Mouse (Mus musculus) limb, embryonic 11.5 days (tissue): Measurements from ENCODE around the gene H2-T22. TPM values are rescaled to one million over a fixed set of nuclear protein-coding genes. Genes with fewer than 3 reads are reported as not detected.

Source experiments
- polyA plus RNA-seq: library from polyadenylated mRNA; unstranded; fragments of >200 nt; fragmentation: Nextera tagmentation; extraction: Ambion mirVana; gene quantifications from 2 replicates; pipeline ENCODE4 v1.2.1, GENCODE M21; 2014

Gene H2-T22
- polyA plus RNA-seq, 1 experiment from 2014 or later: 13.7 TPM

Other genes starting within 250 kb of the H2-T22 start
- 2.7 and 3.1 TPM in 2 replicates for gene Ier3, start 221.1 kb downstream of the H2-T22 start, polyA plus RNA-seq
- 47.1 and 47.8 TPM in 2 replicates for gene Flot1, start 219.5 kb downstream of the H2-T22 start, polyA plus RNA-seq
- 1,416 and 1,443 TPM in 2 replicates for gene Tubb5, start 204.4 kb downstream of the H2-T22 start, polyA plus RNA-seq
- 20.7 and 23.5 TPM in 2 replicates for gene Mdc1, start 201.2 kb downstream of the H2-T22 start, polyA plus RNA-seq
- gene Nrm, start 181.4 kb downstream of the H2-T22 start, polyA plus RNA-seq: 55.6 and 56.4 TPM in 2 replicates
- 22.9 and 25.6 TPM in 2 replicates for gene Ppp1r18, start 177.2 kb downstream of the H2-T22 start, polyA plus RNA-seq
- 46.5 and 51.2 TPM in 2 replicates for gene Dhx16, start 162.9 kb downstream of the H2-T22 start, polyA plus RNA-seq
- 21.3 and 23.2 TPM in 2 replicates for gene 2310061I04Rik, start 145.3 kb downstream of the H2-T22 start, polyA plus RNA-seq
- 128 and 138 TPM in 2 replicates for gene Atat1, start 132.7 kb downstream of the H2-T22 start, polyA plus RNA-seq
- 80.2 and 81.7 TPM in 2 replicates for gene Mrps18b, start 126.4 kb downstream of the H2-T22 start, polyA plus RNA-seq
- 43.9 and 52.3 TPM in 2 replicates for gene Ppp1r10, start 126.3 kb downstream of the H2-T22 start, polyA plus RNA-seq
- gene Abcf1, start 73.0 kb downstream of the H2-T22 start, polyA plus RNA-seq: 120 and 121 TPM in 2 replicates
- 40.8 and 42.9 TPM in 2 replicates for gene Gnl1, start 62.9 kb downstream of the H2-T22 start, polyA plus RNA-seq
- 41.7 and 42.3 TPM in 2 replicates for gene Prr3, start 62.5 kb downstream of the H2-T22 start, polyA plus RNA-seq
- gene H2-T24, start 22.2 kb downstream of the H2-T22 start, polyA plus RNA-seq: 2.3 and 2.6 TPM in 2 replicates
- 2.5 and 2.6 TPM in 2 replicates for gene H2-T23, start 9.9 kb downstream of the H2-T22 start, polyA plus RNA-seq
- gene Gm6034, start 214 bp upstream of the H2-T22 start, polyA plus RNA-seq: not detected in 2 replicates
- not detected in 2 replicates for gene Gm11127, start 15.6 kb upstream of the H2-T22 start, polyA plus RNA-seq
- gene Gm19684, start 78.9 kb upstream of the H2-T22 start, polyA plus RNA-seq: not detected in 2 replicates
- not detected in 2 replicates for gene Gm7030, start 86.7 kb upstream of the H2-T22 start, polyA plus RNA-seq
- not detected in 2 replicates for gene Gm8909, start 125.8 kb upstream of the H2-T22 start, polyA plus RNA-seq
- not detected in 2 replicates for gene H2-T3, start 147.5 kb upstream of the H2-T22 start, polyA plus RNA-seq
- 80.9 and 85.7 TPM in 2 replicates for gene Rpp21, start 215.3 kb upstream of the H2-T22 start, polyA plus RNA-seq
- 17.9 and 22.2 TPM in 2 replicates for gene Trim39, start 229.5 kb upstream of the H2-T22 start, polyA plus RNA-seq
- gene H2-M10.2, start 243.7 kb upstream of the H2-T22 start, polyA plus RNA-seq: 0.13 and 0.17 TPM in 2 replicates